ENCODE assay signal across 14 mouse cellular contexts in the genomic region with DNA sequence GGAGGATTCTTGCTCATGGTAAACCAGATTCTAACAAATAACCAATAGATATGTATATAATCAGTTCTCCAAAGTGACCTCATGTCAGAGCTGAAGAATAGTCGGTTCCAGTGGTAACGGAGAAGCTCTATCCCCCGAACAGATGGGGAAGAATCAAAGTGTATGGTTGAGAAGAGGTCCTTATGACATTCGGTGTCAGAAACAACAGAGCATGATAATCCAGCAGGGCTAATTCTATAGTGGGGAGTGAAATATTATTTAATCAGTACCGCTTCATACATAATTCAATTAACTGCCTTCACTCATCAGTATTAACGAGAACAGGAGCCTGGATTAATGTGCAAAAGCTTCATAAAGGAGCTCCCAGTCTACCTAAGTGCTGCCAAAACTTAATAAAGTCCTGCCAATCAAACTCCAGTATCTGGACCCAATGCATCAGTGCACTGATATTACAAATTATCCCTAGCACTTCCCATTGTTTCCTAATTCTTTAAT.
"Had no signal": no experiment of that assay in that cellular context is flagged by ENCODE, and none has a peak within 500 bp of the region (broad histone marks: within the 10 kb centered on the region; RNA-seq: fewer than 3 reads in every experiment).

No protein-coding gene starts in this region.

- H3K4me2 ChIP-seq: kidney, embryonic 15.5 days; liver, embryonic 11.5 days; liver, embryonic 15.5 days; midbrain, embryonic 15.5 days; stomach, embryonic 15.5 days had no signal

- H3K4me1 ChIP-seq: kidney, embryonic 15.5 days; limb, embryonic 10.5 days; liver, embryonic 15.5 days; midbrain, embryonic 15.5 days; stomach, embryonic 15.5 days had no signal

- DNase-seq: kidney, adult 2 months; kidney, postnatal 14 days; lung, adult 2 months; lung, postnatal 36 days; right cerebral cortex, postnatal 14 days; thymus, adult 2 months; thymus, postnatal 36 days had no signal

- H3K9ac ChIP-seq: kidney, embryonic 15.5 days; liver, embryonic 15.5 days; midbrain, embryonic 15.5 days; stomach, embryonic 15.5 days had no signal

- H3K4me3 ChIP-seq: kidney, embryonic 15.5 days; limb, embryonic 10.5 days; liver, embryonic 15.5 days; midbrain, embryonic 15.5 days; stomach, embryonic 15.5 days had no signal

- ATAC-seq: lung, postnatal 0 days; midbrain, embryonic 15.5 days had no signal

- H3K9me3 ChIP-seq: kidney, embryonic 15.5 days; limb, embryonic 10.5 days; liver, embryonic 15.5 days; midbrain, embryonic 15.5 days; stomach, embryonic 15.5 days had no signal

- H3K27me3 ChIP-seq: kidney, embryonic 15.5 days; liver, embryonic 15.5 days; midbrain, embryonic 15.5 days; stomach, embryonic 15.5 days had no signal

- H3K36me3 ChIP-seq: kidney, embryonic 15.5 days; limb, embryonic 10.5 days; liver, embryonic 15.5 days; midbrain, embryonic 15.5 days; stomach, embryonic 15.5 days had no signal

- H3K27ac ChIP-seq: kidney, embryonic 15.5 days; limb, embryonic 10.5 days; liver, embryonic 15.5 days; midbrain, embryonic 15.5 days; stomach, embryonic 15.5 days had no signal
